Mouse (Mus musculus) granulocyte monocyte progenitor cell, adult 5-6 weeks (primary cell): Measurements from ENCODE around the gene Adam17. TPM values are rescaled to one million over a fixed set of nuclear protein-coding genes. Genes with fewer than 3 reads are reported as not detected.

Source experiments
- ATAC-seq: replicated peaks from 2 replicates; pipeline ENCODE4 v1.8.0; 2016; ENCODE audit warnings: mild to moderate bottlenecking, moderate TSS enrichment, inconsistent platforms; ENCODE audit not compliant: poor library complexity, severe bottlenecking
- total RNA-seq, 2 experiments: library from RNA; stranded (forward) in 1 of 2; stranded (reverse) in 1 of 2; fragments of 200-712, 200-1000 nt in 1 of 2; fragments of >200 nt in 1 of 2; fragmentation: Nextera tagmentation in 1 of 2; gene quantifications; 2 replicates each; pipeline ENCODE4 v1.2.3; 2014 to 2017

The Adam17 gene
- total RNA-seq, 2 experiments from 2014 or later: 44.9 to 52.1 TPM

GRCm38 (mm10) chr12:21363195-21363594 lies 10.2 kb downstream of the Adam17 start:
- no peak for ATAC-seq

- no peak for ATAC-seq
Measured at GRCm38 (mm10) chr12:21362686-21363085, 10.7 kb downstream of the Adam17 start.

- no peak for ATAC-seq
Measured at GRCm38 (mm10) chr12:21353681-21354080, 19.8 kb downstream of the Adam17 start.

GRCm38 (mm10) chr12:21350113-21350876 lies 23.1 kb downstream of the Adam17 start:
- no peak for ATAC-seq

- no peak for ATAC-seq
Measured at GRCm38 (mm10) chr12:21346972-21347371, 26.5 kb downstream of the Adam17 start.

- ATAC-seq: no peak
Measured at GRCm38 (mm10) chr12:21340674-21341073, 32.8 kb downstream of the Adam17 start.

- no peak for ATAC-seq
Measured at GRCm38 (mm10) chr12:21337171-21337570, 36.3 kb downstream of the Adam17 start.

- peak; percentile 99 for ATAC-seq
Measured at GRCm38 (mm10) chr12:21335869-21336268, 37.6 kb downstream of the Adam17 start.

- no peak for ATAC-seq
Measured at GRCm38 (mm10) chr12:21333766-21334165, 39.7 kb downstream of the Adam17 start.

- no peak for ATAC-seq
Measured at GRCm38 (mm10) chr12:21333021-21333420, 40.4 kb downstream of the Adam17 start.

- no peak for ATAC-seq
Measured at GRCm38 (mm10) chr12:21331711-21332110, 41.7 kb downstream of the Adam17 start.

- ATAC-seq: no peak
Measured at GRCm38 (mm10) chr12:21330961-21331576, 42.4 kb downstream of the Adam17 start.

GRCm38 (mm10) chr12:21329661-21330400 lies 43.6 kb downstream of the Adam17 start:
- no peak for ATAC-seq

- no peak for ATAC-seq
Measured at GRCm38 (mm10) chr12:21326325-21326724, 47.1 kb downstream of the Adam17 start.

- no peak for ATAC-seq
Measured at GRCm38 (mm10) chr12:21325266-21325665, 48.2 kb downstream of the Adam17 start.

GRCm38 (mm10) chr12:21324101-21324500 lies 49.3 kb downstream of the Adam17 start:
- ATAC-seq: no peak

- ATAC-seq: no peak
Measured at GRCm38 (mm10) chr12:21322856-21323255, 50.6 kb downstream of the Adam17 start.

- no peak for ATAC-seq
Measured at GRCm38 (mm10) chr12:21322296-21322695, 51.1 kb downstream of the Adam17 start.

GRCm38 (mm10) chr12:21321170-21321569 lies 52.3 kb downstream of the Adam17 start:
- no peak for ATAC-seq

- no peak for ATAC-seq
Measured at GRCm38 (mm10) chr12:21320317-21320716, 53.1 kb downstream of the Adam17 start.
